Mouse (Mus musculus) E14TG2a.4 (cell line): ENCODE data around the gene Prrx2.

Experiments
- CTCF ChIP-seq: conservative IDR thresholded peaks from 2 replicates; pipeline ENCODE4 v1.5.1; 2014; ENCODE audit warnings: low read length
- NANOG ChIP-seq: IDR thresholded peaks from 2 replicates; pipeline ENCODE4 v1.6.1; 2014; ENCODE audit warnings: borderline replicate concordance, low read length, mixed read lengths

DNA sequence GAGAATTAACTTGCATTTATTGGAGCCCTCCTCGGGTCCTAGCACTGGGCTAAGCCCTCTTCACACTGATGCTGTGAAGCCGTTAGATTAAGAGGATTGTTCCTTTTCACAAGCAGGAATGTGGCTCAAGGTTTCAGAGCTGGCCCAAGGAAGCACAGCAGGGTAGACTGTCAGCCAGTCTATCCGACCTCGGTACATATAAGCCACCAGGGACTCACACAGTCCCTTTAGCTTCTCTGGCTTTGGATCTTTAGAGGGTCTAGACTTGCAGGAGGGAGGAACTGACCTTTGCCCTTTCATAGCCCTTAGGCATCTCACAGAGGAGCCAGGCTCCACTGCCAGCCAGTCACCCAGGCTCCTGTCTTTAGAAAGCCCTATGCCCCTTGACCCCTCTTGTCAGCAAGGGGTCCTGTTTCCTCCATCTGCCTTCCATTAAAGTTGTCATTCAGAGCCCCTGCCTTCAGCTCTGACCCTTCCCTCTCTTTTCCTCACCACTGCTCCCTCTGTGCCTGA lies 4.4 kb upstream of the Prrx2 start, which contains the start of gene Asb6:
- TF ChIP-seq CTCF = no peak
- no peak for TF ChIP-seq NANOG
